Mouse (Mus musculus) right cerebral cortex, postnatal 4 days (tissue): ENCODE measurements around the gene Gpr34.

Source experiments
- DNase-seq: peaks from one replicate; pipeline ENCODE4 v3.0.0-alpha.2; 2022

The Gpr34 gene

DNA sequence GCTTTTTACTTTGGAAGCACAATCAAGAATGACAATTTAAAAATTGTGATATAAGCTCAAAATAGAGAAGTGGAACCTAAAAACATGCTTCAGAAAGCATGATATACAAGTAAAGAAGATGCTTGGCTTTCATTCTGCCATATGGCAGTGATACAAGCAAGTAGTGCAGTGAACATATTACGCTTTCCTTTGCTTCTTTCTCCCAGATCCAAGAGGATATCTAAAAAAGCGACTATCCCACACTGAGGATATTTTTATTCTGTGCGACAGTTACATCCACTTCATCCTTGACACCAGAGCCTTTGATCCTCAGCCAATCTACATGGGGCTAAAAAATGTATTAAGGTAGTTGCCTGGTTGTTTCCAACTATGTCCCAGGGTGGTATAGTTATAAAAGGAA, 49.9 kb downstream of the Gpr34 start:
- no peak for DNase-seq

GRCm38 (mm10) chrX:13686589-13686988, 54.7 kb downstream of the Gpr34 start:
- DNase-seq: no peak

- DNase-seq: no peak
These were observed 56.5 kb downstream of the Gpr34 start for GRCm38 (mm10) chrX:13688356-13688755.
